Comparison of ENCODE assay signal across 11 mouse cellular contexts in genomic region chr4:83418781-83419180, GRCm38 (mm10). TPM values are rescaled to one million over a fixed set of nuclear protein-coding genes. Genes with fewer than 3 reads are reported as not detected.
A peak's percentile ranks its signal among the peaks of the same experiment; 100 is the strongest.
DNase-seq lines count a peak whose midpoint lies in the region; ATAC-seq and TF ChIP-seq lines count a peak whose summit lies in the region.
"Had no signal": no experiment of that assay in that cellular context is flagged by ENCODE, and none has a peak within 500 bp of the region (broad histone marks: within the 10 kb centered on the region; RNA-seq: fewer than 3 reads in every experiment).

No protein-coding gene starts in this region.

- H3K4me1 ChIP-seq in heart, embryonic 11.5 days (ENCODE audit: control insufficient read depth, insufficient read depth, low read length), result peaks cover 5% of the 10 kb centered on the region; the same call in 1 of the 2 replicates
- H3K4me1 ChIP-seq in ES-E14 (ENCODE audit: control insufficient read depth in 2 of 2, insufficient read depth in 2 of 2, low read length in 2 of 2, poor library complexity in 1 of 2), result peaks cover 0 to 2% of the 10 kb centered on the region in 2 experiments; a peak in 1 of 4 replicates
- peaks cover 10% of the 10 kb centered on the region for H3K4me1 ChIP-seq in heart, embryonic 16.5 days (ENCODE audit: control insufficient read depth, insufficient read depth, low read length)
- H3K4me1 ChIP-seq in liver, embryonic 16.5 days (ENCODE audit: control insufficient read depth, low read depth, low read length), result peaks cover 11% of the 10 kb centered on the region

- in situ Hi-C loops in ES-E14 (cut with MboI; ENCODE audit: low sequenced_read_pairs in 2 of 2, unreplicated experiment in 2 of 2), result no loop called here

- 66% methylated on average over 2 of the region's 2 CpGs for WGBS in heart, embryonic 11.5 days (ENCODE audit: insufficient replicate concordance)
- WGBS in heart, embryonic 16.5 days, result 55% methylated on average over 2 of the region's 2 CpGs
- WGBS in liver, embryonic 16.5 days (ENCODE audit: insufficient replicate concordance), result 45% methylated on average over 2 of the region's 2 CpGs

- DNase-seq in heart, adult 9 months (ENCODE audit: low spot score in 2 of 2), result no peak
- no peak for DNase-seq in ES-E14 (ENCODE audit: low read depth, low spot score)
- no peak for DNase-seq in adrenal gland, adult 2 months
- no peak for DNase-seq in spleen, adult 18-20 months
- DNase-seq in cerebellum, postnatal 25 days, result no peak
- DNase-seq: cerebellum, postnatal 36 days; lung, postnatal 10 days had no signal

- H3K4me2 ChIP-seq in heart, embryonic 11.5 days, result peak overlapping the region; percentile 82
- peak overlapping the region; percentile 71 for H3K4me2 ChIP-seq in heart, embryonic 16.5 days (ENCODE audit: low read depth, low read length)
- H3K4me2 ChIP-seq in liver, embryonic 16.5 days (ENCODE audit: low read depth, low read length), result peak overlapping the region; percentile 73

- H3K4me3 ChIP-seq in heart, embryonic 11.5 days (ENCODE audit: low read depth, low read length), result peak overlapping the region; percentile 99
- H3K4me3 ChIP-seq in ES-E14 (ENCODE audit: insufficient read depth in 1 of 2, low read depth in 1 of 2, low read length in 2 of 2, poor library complexity in 1 of 2, severe bottlenecking in 1 of 2), result peak overlapping the region; percentile 94 to 96
- peak overlapping the region; percentile 79 for H3K4me3 ChIP-seq in heart, embryonic 16.5 days (ENCODE audit: low read length)
- H3K4me3 ChIP-seq in liver, embryonic 16.5 days (ENCODE audit: low read depth, low read length), result peak overlapping the region; percentile 68

- peak overlapping the region; percentile 95; the same call in 1 of the 2 replicates for H3K9ac ChIP-seq in heart, embryonic 11.5 days (ENCODE audit: low read depth, low read length)
- H3K9ac ChIP-seq in ES-E14 (ENCODE audit: insufficient read depth, low read depth, low read length, poor library complexity, severe bottlenecking), result no peak overlapping the region; the same call in 1 of the 2 replicates
- no peak overlapping the region; the same call in 1 of the 2 replicates for H3K9ac ChIP-seq in heart, embryonic 16.5 days (ENCODE audit: low read length)
- H3K9ac ChIP-seq in liver, embryonic 16.5 days (ENCODE audit: low read depth, low read length), result peak overlapping the region; percentile 69

- no peaks in the 10 kb centered on the region for H3K27me3 ChIP-seq in heart, embryonic 11.5 days (ENCODE audit: control insufficient read depth, insufficient read depth, low read length)
- H3K27me3 ChIP-seq in heart, embryonic 16.5 days (ENCODE audit: control insufficient read depth, insufficient read depth, low read length), result no peaks in the 10 kb centered on the region
- no peaks in the 10 kb centered on the region for H3K27me3 ChIP-seq in liver, embryonic 16.5 days (ENCODE audit: control insufficient read depth, insufficient read depth, low read depth, low read length)

- ATAC-seq in heart, embryonic 11.5 days (replicated peaks; ENCODE audit: insufficient number of reproducible peaks, low FRiP score, low TSS enrichment), result no peak
- ATAC-seq in heart, embryonic 16.5 days (replicated peaks; ENCODE audit: extremely low read depth, insufficient read depth, low FRiP score), result no peak
- ATAC-seq in liver, embryonic 16.5 days (ENCODE audit: low read depth), result no peak
- ATAC-seq: CD4-positive, CD25-positive, alpha-beta regulatory T cell, adult 4 months had no signal

- 0 out of 2 replicates have a peak, but pooled peaks cover 2% of the 10 kb centered on the region for H3K36me3 ChIP-seq in heart, embryonic 11.5 days (ENCODE audit: control insufficient read depth, insufficient read depth, low read length)
- H3K36me3 ChIP-seq in ES-E14 (ENCODE audit: control insufficient read depth, insufficient read depth, low read length, poor library complexity, severe bottlenecking), result peaks cover 4% of the 10 kb centered on the region; the same call in 1 of the 2 replicates
- peaks cover 9% of the 10 kb centered on the region for H3K36me3 ChIP-seq in heart, embryonic 16.5 days (ENCODE audit: control insufficient read depth, insufficient read depth)
- H3K36me3 ChIP-seq in liver, embryonic 16.5 days (ENCODE audit: control insufficient read depth, insufficient read depth), result 0 out of 2 replicates have a peak, but pooled peaks cover 4% of the 10 kb centered on the region

- no peak overlapping the region for H3K27ac ChIP-seq in heart, embryonic 11.5 days (ENCODE audit: low read depth, low read length)
- H3K27ac ChIP-seq in ES-E14 (ENCODE audit: insufficient read depth, low read depth, low read length, poor library complexity, severe bottlenecking), result no peak overlapping the region
- no peak overlapping the region for H3K27ac ChIP-seq in heart, embryonic 16.5 days (ENCODE audit: low read length)
- H3K27ac ChIP-seq in liver, embryonic 16.5 days (ENCODE audit: low read length), result no peak overlapping the region

- no peaks in the 10 kb centered on the region for H3K9me3 ChIP-seq in heart, embryonic 11.5 days (replicated peaks; ENCODE audit: control insufficient read depth, low read length)
- H3K9me3 ChIP-seq in ES-E14 (ENCODE audit: control insufficient read depth, insufficient read depth, low read depth, low read length), result no peaks in the 10 kb centered on the region
- H3K9me3 ChIP-seq in heart, embryonic 16.5 days (replicated peaks; ENCODE audit: control insufficient read depth, low read length), result peaks cover 6% of the 10 kb centered on the region
- H3K9me3 ChIP-seq in liver, embryonic 16.5 days (replicated peaks; ENCODE audit: control insufficient read depth, low read length), result no peaks in the 10 kb centered on the region

TF ChIP-seq in ES-E14, 5 proteins besides CTCF, POLR2A, EP300 and RAD21:
- TF ChIP-seq ZC3H11A (IDR thresholded peaks at IDR 0.05; ENCODE audit: borderline replicate concordance, low read depth, low read length), result no peak
- no peak for TF ChIP-seq ZNF384 (IDR thresholded peaks at IDR 0.05; ENCODE audit: low read depth, low read length)
- TF ChIP-seq HCFC1 (IDR thresholded peaks at IDR 0.05; ENCODE audit: borderline replicate concordance, insufficient read depth, low read length), result no peak

RNA-seq across cellular contexts. Expression of gene Snapc3, which starts 1.3 kb away (rescaled TPM):
- 33.2 and 37.7 TPM in 2 replicates for polyA plus RNA-seq in heart, embryonic 11.5 days (2014; fragmentation: Nextera tagmentation; extraction: Ambion mirVana)
- total RNA-seq in ES-E14 (2012; rRNA removed), result 41.9 and 47.8 TPM in 2 replicates
- polyA plus RNA-seq in heart, embryonic 16.5 days (2015; fragmentation: Nextera tagmentation; extraction: Ambion mirVana), result 29.6 and 31.4 TPM in 2 replicates
- polyA plus RNA-seq in liver, embryonic 16.5 days (2015; fragmentation: Nextera tagmentation; extraction: Ambion mirVana), result 7.8 and 8.4 TPM in 2 replicates
- total RNA-seq in adrenal gland, adult 2 months (2021), result 10 to 100 TPM; 19.2 to 22.5 TPM
- 22.7 and 28.5 TPM in 2 replicates for polyA plus RNA-seq in adrenal gland, adult 2 months (2012; rRNA removed)

Comparison
In these comparisons a context has a peak if more than half of its experiments do, and no peak if none do; other contexts are left out.
1. H3K9ac ChIP-seq: peak in heart, embryonic 11.5 days (single experiment) and liver, embryonic 16.5 days (single experiment); none in ES-E14 (single experiment) and heart, embryonic 16.5 days (single experiment).
2. Peak in every context shown above with its lines, with median percentiles within 50 percentile points of each other: H3K4me2 ChIP-seq and H3K4me3 ChIP-seq.